Mouse (Mus musculus): Measurements from ENCODE around the gene Pkd1l1.

The Pkd1l1 gene

DNA sequence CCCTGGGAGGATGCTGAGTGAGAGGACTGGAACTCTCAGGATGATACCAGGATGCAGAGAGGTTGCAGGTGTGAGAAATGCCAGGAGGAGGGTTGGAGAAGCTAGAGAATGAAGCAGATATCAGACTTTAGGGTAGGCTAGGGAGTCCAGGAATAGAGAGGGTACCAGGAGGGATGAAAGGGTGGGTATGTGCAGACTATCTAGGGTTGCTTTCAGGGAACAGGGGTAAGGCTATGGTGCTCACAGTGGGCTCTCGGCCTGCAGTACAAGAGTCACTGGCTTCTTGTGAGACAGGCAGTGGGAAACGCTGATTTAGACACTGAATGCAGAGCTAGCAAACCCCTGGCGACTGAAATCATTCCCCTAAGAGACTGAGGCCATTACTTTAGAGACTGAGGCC lies at the start of gene Pkd1l1:
Gene Pkd1l1, minus strand, starts transcription at position 101 of the 400 bp plus-strand sequence.
- DNase-seq (ENCODE audit: low spot score): no peak

DNA sequence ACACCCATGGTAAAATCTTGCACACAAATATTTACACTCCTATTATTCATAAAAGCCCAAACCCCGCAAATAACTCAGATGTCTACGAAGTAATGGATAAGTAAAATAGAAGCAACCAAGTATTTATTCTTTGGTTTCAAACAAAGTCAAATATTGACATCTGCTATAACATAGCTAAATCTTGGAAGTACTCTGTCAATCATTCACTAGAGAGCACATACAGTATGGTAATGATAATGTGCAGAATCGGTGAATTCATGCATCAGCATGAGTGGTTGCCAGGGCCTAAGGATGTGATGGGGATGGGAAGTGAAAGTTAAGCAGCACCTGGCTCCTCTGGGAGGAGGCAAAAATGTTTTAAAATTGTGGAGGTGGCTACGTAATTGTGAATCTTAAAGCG lies 47.1 kb upstream of the Pkd1l1 start:
- DNase-seq (ENCODE audit: low spot score): no peak

DNA sequence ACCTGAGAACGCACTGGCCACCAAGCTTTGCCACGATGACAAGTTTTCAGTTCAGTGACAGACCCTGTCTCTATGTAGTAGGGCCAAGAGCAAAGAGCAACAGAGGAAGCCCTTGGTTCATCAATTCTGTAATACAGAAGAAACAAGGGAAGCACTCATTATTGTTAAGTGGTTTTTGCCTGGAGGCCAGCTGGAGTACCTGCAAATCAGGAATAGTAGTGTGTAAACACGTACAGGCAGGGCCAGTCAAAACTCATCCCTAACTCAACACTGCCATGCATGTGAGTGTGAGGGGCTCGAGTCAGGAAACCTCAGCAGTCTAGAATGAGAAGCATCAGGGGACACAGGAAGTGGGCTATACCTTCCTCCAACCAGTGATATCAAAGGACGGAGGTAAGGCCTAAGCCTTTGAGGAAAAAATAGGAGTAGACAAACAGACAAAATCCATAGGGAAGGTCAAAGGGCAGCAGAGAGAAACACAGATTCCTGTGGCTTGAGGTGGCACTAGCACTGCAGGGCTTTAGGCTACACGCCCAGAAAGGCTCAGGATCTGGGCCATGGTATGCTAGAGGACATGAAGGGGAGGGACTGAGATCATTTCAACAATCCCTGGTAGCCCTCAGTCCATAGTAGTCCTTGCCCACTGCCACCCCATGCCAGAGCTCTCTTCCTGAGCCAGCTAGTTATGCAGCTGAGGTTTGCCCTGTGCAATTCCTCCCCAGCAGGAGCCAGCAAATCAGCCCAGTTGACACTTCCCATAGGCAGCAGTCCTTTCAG lies 45.6 kb upstream of the Pkd1l1 start:
- DNase-seq (ENCODE audit: low spot score): no peak

DNA sequence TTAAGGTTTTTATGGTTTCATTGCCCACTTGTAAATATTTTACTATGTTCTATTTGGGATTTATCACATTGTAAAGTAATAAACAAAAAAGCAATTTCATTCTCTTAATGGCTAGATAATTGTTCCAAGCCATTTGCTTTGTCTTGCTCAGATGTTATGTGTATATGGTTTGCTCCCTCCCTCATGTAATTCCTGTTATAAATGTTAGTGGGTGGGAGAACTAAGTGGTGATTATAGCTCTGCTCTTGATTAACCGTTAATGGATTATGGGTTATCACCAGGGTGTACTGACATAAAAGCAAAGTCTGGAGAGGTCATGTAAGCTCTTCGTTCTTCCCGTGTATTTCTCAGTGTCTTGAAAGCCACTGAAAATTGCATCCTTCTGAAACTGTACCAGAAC lies 41.7 kb upstream of the Pkd1l1 start:
- no peak for DNase-seq (ENCODE audit: low spot score)

DNA sequence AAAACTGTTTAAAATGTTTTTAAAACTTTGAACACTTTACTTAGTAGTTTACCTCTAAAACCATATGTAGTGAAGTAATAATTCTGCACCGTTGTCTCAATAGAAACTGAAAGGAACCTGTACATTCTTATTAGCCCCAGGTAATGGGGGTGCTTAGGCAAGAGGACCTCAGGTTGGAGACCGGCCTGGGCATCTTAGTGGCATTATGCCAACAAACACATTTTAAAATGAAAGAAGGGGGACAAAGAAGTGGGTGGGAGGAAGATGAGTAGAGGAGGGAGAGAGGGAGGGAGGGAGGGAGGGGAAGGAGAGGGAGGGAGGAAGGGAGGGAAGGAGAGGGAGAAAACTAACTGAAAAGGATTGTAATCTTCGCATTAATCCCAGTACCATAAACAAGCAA lies 38.3 kb upstream of the Pkd1l1 start:
- no peak for DNase-seq (ENCODE audit: low spot score)

DNA sequence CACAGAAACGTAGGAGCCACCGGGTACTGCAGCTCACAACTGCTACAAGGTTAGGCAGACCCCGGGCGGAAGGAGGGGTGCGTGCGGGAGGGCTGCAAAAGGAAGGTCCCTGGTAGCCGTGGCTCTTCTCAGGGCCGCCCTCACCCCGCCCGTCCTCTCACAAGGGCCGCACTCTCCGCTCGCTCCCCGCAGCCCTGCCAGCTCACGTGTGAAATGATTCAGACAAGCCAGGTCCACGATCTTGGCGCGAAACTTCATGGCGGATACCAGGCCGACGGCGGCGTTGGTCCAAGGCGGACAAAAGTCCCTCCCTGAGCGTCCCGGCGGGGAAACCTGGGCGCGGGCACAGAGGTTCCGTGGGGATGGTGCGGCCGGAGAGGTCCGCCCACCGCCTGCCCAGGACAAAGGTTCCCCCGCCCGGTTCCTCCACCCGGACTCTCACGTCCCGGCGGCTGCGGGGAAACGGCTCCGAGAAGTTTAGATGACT lies 37.8 kb upstream of the Pkd1l1 start, which contains the start of gene Hus1:
Gene Hus1, minus strand, starts transcription at position 339 of the 487 bp plus-strand sequence.
- peak; percentile 88 for DNase-seq (ENCODE audit: low spot score)

DNA sequence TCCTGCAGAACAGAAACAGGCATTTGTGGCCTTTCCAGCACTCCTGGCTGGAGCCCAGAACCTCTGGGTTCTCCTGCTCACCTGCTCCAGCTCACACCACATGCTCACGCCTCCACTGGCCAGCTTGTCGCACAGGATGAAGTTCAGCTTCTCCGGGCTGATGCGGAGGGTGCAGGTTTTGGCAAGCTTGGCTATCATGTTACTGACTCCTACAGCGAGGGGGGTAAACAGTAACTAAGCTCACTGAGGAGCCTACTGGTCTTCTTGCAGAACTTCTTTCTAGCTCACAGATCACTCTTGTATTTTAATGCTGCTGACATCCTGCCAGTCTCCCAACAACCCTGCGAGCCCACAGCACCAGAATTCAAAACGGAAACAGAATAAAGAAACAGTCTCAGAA lies 37.4 kb upstream of the Pkd1l1 start:
- DNase-seq (ENCODE audit: low spot score): peak; percentile 28

DNA sequence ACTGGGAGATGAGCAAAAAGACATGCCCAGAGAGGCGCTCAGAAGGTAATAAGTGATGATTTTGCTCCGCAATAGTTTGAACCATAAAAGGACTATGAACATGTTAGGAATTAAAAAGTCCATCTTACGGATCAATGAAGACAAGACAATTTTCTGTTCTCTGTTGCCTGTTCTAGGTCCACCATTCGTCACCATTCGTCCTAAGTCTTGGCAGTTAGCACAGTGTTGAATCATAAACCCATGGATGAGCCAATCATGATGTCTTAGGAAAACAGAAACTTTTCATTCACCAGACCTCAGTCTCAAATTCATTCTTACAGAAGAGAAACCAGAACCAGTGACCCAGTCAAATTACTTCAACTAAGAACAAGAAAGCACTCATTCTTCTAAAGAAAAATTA lies 35.7 kb upstream of the Pkd1l1 start:
- DNase-seq (ENCODE audit: low spot score): no peak

DNA sequence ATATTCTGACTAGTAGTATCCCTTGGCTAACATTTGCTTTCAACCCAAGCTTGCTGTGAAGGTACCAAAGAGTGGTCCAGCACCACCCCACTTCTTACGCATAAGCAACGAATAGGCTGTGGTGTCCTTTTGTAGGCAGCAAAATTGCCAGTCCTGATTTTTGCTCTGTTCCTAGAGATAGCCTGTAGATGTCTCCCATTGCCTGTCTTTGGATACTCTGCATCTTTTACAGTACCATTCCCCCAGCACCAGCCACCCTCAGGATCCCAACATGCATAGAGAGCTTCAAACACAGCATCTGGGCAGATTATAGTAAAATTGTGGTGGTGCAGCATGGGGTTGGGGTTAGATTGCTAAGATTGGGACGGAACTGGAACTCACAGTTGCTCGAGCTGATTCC lies 15.0 kb upstream of the Pkd1l1 start:
- DNase-seq (ENCODE audit: low spot score): no peak

DNA sequence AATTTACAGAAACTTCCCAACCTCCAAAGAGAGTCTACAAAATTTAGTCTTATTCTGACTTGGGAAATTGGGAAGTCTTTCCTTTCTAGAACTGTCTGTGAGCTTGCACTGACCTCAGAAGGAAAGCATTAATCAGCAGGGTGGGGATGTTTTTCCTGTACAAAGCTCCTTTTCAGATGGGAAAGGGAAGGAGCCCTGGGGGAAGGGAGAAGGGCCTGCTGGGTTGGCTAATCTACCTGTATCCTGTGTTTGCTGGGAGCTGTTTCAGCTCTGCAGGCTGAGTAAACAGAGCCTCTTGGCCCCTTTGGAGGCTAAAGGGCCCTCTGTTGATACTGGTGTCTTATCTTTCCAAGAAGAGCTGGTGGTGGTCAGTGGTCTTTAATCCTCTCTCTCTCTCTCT lies 13.0 kb upstream of the Pkd1l1 start:
- no peak for DNase-seq (ENCODE audit: low spot score)

DNA sequence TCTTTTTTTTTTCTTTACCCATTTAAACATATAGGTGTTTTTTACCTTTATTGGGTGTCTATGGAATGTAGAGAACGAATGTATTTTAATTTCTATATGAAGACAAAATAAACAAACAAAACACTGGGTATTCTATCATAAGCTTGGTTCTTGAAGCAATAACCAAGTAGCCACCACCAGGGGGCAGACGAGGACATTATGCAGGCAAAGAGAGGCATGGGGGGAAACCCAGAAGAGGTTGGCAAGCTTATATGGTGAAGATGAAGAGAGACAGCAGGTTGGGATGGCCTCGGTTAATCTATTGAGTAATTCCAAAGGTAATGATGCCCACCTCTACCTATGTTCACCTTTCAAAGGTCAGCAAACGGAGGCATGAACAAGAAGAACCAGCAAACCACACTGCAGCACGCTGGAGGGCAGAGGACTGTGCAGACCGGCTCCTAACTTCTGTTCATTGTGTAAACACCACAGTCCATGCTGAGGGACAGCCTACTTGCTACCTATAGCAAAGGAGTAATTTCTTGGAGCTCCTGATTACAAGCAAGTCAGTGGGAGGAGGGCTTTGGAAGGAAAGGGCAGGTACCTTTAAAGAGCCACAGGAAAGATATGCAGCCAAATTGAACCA lies 10.3 kb upstream of the Pkd1l1 start:
- DNase-seq (ENCODE audit: low spot score): peak; percentile 15

DNA sequence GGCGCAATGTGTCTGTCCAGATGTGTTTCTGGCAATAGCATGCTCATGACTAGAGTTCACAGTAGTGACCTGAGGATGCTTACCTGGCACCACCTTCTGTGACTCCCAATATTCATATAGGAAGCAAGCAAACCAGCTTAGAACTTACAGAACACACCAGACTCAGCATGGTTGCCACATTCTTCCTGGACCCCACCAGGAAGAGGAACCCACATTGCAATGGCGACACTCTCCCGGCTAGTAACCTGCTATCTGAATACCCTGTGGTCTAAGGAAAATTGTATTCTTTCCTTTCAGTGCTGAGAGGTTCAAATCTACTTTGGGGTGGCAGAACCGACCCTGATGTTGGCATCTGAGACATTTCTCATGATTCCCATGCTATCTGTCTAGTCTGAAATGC lies 5.1 kb upstream of the Pkd1l1 start:
- no peak for DNase-seq (ENCODE audit: low spot score)

DNA sequence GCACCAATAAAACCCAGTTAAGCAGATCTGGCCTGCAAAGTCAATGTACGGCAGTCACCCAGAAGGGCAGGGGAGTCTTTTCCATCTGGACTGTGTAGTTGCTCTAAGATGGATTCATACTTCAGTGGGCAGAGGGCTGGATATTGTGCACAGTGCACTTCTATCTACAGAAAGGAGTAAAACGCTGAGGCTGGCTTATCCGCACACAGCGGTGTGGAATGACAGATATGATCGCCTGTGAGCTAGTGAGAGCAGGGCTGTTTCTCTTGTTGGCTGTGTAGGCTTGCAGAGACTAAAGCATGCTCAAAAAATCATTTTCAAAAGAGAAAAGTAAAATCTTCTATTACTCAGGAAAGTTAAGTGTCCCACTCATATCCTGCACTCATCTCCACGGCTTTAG lies 973 bp downstream of the Pkd1l1 start:
- no peak for DNase-seq (ENCODE audit: low spot score)

DNA sequence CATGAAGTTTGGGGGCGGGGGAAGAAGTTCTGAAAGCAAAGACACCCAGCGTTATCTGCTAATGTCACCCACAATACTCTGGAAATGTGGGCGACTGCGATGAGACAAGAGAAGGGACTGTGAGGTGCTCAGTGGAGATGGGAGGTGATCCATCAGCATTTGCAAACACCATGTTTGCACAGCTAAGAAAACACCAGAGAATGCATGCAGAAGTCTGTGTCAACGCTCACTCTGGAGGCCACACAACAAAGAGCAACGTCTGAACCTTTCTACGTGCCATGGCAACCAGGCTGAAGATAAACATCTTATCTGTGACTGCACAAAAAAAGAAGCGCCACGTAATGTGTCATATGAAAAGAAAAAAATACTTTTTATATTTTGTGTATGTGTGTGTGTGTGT lies 2.6 kb downstream of the Pkd1l1 start:
- no peak for DNase-seq (ENCODE audit: low spot score)

DNA sequence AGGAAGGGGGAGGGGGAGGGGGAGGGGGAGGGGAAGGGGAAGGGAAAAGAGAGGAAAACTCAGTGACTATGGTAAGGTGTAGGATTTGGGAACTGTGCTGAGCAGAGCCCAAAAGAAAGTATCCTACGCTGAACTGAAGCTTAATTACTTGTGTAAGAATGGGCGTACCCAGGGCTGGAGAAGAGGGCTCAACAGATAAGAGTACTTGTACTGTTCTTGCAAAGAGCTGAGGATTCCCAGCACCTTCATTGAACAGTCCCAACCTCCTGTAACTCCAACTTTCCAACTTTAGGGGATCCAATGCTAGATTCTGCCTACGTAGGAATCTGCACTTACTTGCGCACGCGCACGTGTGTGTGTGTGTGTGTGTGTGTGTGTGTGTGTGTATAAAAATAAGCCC lies 5.0 kb downstream of the Pkd1l1 start:
- no peak for DNase-seq (ENCODE audit: low spot score)

DNA sequence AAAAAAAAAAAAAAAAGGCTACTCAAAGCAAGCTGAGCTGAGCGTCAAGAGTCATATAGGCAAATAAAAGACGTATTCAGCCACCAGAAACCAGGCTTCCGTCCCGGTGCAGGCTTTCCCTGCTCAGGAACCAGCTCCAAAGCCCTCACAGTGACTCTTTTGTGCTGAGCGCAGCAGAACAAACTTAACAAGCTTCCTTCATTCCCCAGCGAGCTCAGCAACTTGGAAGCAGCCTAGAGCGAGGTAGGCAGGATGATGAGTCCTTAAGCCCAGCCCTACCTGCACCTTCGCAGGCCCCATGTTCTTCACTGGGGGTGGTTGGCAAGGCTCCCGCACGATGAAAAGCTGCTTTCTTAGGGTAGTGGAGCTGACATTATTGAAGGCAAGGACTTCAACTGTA lies 14.5 kb downstream of the Pkd1l1 start:
- no peak for DNase-seq (ENCODE audit: low spot score)

DNA sequence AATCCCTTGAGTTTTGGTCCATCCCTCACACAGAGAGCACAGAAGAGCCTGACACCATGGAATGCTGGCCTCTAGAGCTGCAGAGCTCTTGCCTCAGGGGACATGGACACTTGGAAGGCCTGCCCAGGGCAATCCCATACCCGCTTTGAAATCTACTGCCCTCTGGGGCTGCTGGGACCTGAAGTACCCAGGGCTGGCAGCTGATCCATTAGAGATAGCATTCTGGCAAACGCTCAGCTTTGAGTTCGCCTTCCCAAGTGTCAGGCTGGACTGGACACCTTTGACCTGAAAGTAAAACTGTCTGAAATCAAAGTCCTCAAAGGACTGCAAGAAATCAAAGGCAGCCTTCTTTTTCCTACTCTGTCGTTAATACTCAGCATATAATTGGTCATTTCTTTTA lies 15.0 kb downstream of the Pkd1l1 start:
- no peak for DNase-seq (ENCODE audit: low spot score)

DNA sequence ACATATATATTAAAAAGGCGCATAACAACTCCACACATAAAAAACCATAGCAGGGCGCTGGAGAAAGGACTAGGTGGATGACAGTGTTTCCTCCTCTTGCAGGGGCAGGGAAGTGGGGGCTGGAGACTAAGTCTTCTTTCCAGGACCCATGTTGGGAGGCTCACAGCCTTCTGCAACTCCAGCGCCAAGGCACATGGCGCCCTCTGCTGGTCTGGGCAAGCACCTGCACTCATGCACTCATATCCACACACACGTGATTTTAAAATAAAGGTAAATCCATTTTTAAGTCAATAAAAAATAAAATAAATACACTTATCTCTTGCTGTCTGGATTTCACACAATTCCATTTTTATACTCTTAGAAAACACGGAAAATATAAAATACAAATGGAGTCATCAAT lies 16.0 kb downstream of the Pkd1l1 start:
- no peak for DNase-seq (ENCODE audit: low spot score)

DNA sequence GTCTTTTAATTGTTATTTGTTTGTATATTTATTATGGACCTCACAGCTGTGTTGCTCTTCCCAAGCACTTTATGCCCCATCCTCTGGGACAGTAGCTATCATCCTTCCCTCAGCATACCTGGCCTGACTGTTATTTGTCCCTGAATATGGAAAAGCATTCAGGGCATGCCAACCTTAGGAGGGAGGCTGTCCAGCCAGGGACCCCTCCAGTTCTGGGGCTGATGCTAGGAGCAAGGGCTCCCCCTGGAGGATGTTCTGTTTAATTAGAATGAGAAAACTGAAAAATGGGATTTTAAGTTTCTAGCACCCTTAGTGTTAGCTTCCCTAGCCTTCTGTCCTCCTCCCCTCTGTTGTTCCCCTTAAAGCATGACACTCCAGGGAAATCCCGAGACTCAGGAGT lies 17.4 kb downstream of the Pkd1l1 start:
- DNase-seq (ENCODE audit: low spot score): no peak

DNA sequence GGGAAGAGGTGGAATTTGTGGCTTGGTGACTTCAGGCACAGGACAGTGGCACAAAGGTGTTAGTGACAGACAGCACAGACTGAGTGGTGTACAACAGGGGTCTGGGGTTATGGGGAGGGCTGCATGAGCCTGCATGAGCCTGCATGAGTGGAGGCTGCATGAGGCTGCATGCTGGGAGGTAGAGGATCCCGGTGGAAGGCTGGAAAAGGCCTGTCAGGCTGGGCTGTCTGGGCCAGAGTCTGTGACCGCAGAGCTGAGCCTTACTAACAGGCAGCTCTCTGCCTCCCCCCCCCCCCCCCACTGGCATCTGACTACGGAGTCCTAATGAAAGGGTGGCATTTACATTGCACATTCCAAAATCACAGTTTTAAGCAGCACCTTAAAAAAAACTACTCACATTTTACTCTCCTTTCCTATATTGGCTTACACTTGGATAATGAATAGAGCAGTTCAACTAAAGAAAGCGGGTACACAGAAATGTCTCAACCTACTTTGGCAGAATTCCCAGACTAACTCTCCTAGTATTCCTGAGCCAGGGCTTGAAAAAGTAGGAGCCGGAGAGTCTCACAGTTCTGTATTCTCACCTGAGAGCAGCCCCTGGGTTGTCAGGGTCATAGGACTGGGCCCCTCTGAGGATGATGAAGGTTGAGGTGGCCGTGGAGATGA lies 23.2 kb downstream of the Pkd1l1 start:
- no peak for DNase-seq (ENCODE audit: low spot score)

DNA sequence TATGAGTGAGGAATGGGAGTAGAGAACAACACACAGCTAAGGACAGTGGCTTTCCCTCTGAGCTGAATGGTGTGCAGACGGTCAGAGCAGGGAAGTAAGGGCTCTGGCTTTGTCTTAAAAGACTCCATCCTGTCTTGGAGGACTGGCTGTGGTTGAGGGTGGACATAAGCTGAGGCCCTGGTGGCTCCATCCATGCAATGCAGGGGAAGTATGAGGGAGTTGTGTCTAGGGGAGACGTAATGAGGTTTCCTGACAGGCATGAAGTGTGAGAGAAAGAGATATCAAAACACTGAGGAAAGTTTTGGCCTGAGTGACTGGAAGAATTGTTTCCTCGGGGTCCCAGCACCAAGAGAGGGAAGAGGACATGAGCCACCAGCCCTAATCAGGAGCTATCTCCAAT lies 24.2 kb downstream of the Pkd1l1 start:
- no peak for DNase-seq (ENCODE audit: low spot score)

DNA sequence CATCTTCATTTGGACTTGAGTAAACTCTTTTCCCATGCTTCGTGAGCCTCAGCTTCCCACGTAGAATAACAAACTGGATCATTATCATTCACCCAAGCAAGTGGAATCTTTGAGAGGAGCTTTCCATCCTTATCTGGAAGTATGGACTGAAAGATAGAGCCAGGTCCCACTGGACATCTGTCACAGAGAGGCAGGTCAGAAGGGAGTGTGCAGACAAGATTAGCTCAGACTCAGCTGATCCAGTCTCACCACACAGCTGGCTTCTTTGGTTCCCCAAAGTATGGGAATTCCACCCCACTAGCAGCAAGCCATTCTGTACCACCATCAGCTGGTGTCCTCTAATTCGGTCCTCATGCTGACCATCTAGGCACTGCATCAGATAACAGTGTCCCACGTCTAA lies 29.0 kb downstream of the Pkd1l1 start:
- no peak for DNase-seq (ENCODE audit: low spot score)

DNA sequence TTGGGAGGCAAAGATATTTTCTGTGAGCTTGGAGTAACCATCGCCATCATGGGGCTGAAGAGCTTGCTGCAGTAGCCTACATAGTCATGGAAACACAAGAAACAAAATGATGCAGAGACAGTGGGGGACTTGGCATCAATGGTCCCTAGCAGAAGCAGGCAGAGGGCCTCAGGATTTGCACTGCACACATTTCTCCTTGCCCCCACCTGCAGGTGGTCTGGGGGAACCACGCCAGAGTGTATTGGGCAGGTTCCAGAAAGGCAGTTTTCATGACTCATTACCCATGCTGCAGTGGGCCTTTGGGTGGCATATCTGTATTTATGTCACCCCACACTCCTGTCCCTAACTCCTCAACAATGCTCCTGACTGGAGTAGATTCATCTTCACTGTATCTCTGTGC lies 30.6 kb downstream of the Pkd1l1 start:
- DNase-seq (ENCODE audit: low spot score): no peak

All from testis, postnatal 14 days (tissue).